Mouse (Mus musculus) intestine, embryonic 14.5 days (tissue): ENCODE data around the gene Ccdc88c. TPM values are rescaled to one million over a fixed set of nuclear protein-coding genes. Genes with fewer than 3 reads are reported as not detected.
A peak's percentile ranks its signal among the peaks of the same experiment; 100 is the strongest.
"Not testable (repeated sequence)": the region's sequence is repeated elsewhere in the genome, so short reads cannot be mapped to it uniquely, and the experiment has no call there.

ENCODE experiments used
- ATAC-seq: fragments of 200-750 bp; cut with Nextera tagmentation; replicated peaks from 2 replicates; pipeline ENCODE4 v1.8.0; 2017; ENCODE audit warnings: low read depth, moderate number of reproducible peaks, moderate TSS enrichment, moderate library complexity; ENCODE audit not compliant: low FRiP score, low TSS enrichment
- DNase-seq: peaks from one replicate; pipeline ENCODE4 v3.0.0-alpha.2; 2018; ENCODE audit warnings: low spot score
- H3K27ac ChIP-seq: fragments of 300-500 bp; sonication (generic); 2 replicates; pipeline ENCODE4 v1.5.1; 2014; ENCODE audit warnings: low read depth, mild to moderate bottlenecking, control low read depth
- H3K27me3 ChIP-seq: fragments of 300-500 bp; sonication (generic); replicated peaks from 2 replicates; pipeline ENCODE4 v1.6.1; 2014; ENCODE audit warnings: low read length, control low read depth; ENCODE audit not compliant: control insufficient read depth, insufficient read depth
- H3K36me3 ChIP-seq: fragments of 300-500 bp; sonication (generic); 2 replicates; pipeline ENCODE4 v1.6.1; 2014; ENCODE audit warnings: low read length, control low read depth; ENCODE audit not compliant: control insufficient read depth, insufficient read depth
- H3K4me1 ChIP-seq: fragments of 300-500 bp; sonication (generic); replicated peaks from 2 replicates; pipeline ENCODE4 v1.6.1; 2014; ENCODE audit warnings: low read length, control low read depth, mixed read lengths; ENCODE audit not compliant: control insufficient read depth, insufficient read depth
- H3K4me2 ChIP-seq: fragments of 300-500 bp; sonication (generic); 2 replicates; pipeline ENCODE4 v1.6.1; 2014; ENCODE audit warnings: low read length
- H3K4me3 ChIP-seq: fragments of 300-500 bp; sonication (generic); 2 replicates; pipeline ENCODE4 v1.5.1; 2014; ENCODE audit warnings: low read depth, low read length, control low read depth, mixed read lengths
- H3K9ac ChIP-seq: fragments of 300-500 bp; sonication (generic); 2 replicates; pipeline ENCODE4 v1.6.1; 2014; ENCODE audit warnings: mild to moderate bottlenecking, low read length
- H3K9me3 ChIP-seq: fragments of 300-500 bp; sonication (generic); 2 replicates; pipeline ENCODE4 v1.6.1; 2016; ENCODE audit warnings: low read length, control low read depth; ENCODE audit not compliant: control insufficient read depth
- WGBS: fragments of 180-500 bp; shearing (Covaris S2); extraction: QIAGEN DNeasy Blood & Tissue Kit; methylation state at CpG from one replicate; pipeline ENCODE4 v1.1.7; 2014; 5-methylcytosine and 5-hydroxymethylcytosine counted together
- polyA plus RNA-seq: library from polyadenylated mRNA; unstranded; fragments of >200 nt; fragmentation: Nextera tagmentation; extraction: Ambion mirVana; gene quantifications from 2 replicates; pipeline ENCODE4 v1.2.1, GENCODE M21; 2014

The Ccdc88c gene
- polyA plus RNA-seq, 1 experiment from 2014 or later = 15.2 TPM

- no peak overlapping the region for H3K9ac ChIP-seq
- no peaks in the 10 kb centered on the region for H3K36me3 ChIP-seq
- no peaks in the 10 kb centered on the region for H3K9me3 ChIP-seq
- H3K27me3 ChIP-seq = no peaks in the 10 kb centered on the region
- no peak for ATAC-seq
- H3K4me3 ChIP-seq = no peak overlapping the region
- DNase-seq = no peak
- no peak overlapping the region for H3K4me2 ChIP-seq
- H3K4me1 ChIP-seq = peaks cover 36% of the 10 kb centered on the region
- 67% methylated on average over 10 of the region's 10 CpGs for WGBS
- peak overlapping the region; percentile 27; the same call in 1 of the 2 replicates for H3K27ac ChIP-seq
Observed at GRCm38 (mm10) chr12:101014549-101015164, 14.2 kb downstream of the Ccdc88c start.

- H3K9me3 ChIP-seq, H3K27ac ChIP-seq, H3K4me2 ChIP-seq, DNase-seq, H3K27me3 ChIP-seq, H3K4me3 ChIP-seq, ATAC-seq, H3K9ac ChIP-seq, H3K36me3 ChIP-seq: not testable (repeated sequence)
- peaks cover 38% of the 10 kb centered on the region for H3K4me1 ChIP-seq
- 92% methylated on average over 9 of the region's 9 CpGs for WGBS
Observed at GRCm38 (mm10) chr12:101013668-101014067, 15.2 kb downstream of the Ccdc88c start.

GRCm38 (mm10) chr12:101013078-101013665, 15.7 kb downstream of the Ccdc88c start:
- Histone ChIP-seq H3K27me3 (no peaks in the 10 kb centered on the region), H3K4me1 (peaks cover 38% of the 10 kb centered on the region), H3K4me3 (no peak overlapping the region), H3K27ac (no peak overlapping the region), H3K9me3 (no peaks in the 10 kb centered on the region), H3K9ac (no peak overlapping the region), H3K36me3 (no peaks in the 10 kb centered on the region), H3K4me2 (no peak overlapping the region)
- 61% methylated on average over 8 of the region's 8 CpGs for WGBS
- no peak for DNase-seq
- ATAC-seq = no peak

GRCm38 (mm10) chr12:101012197-101013077, 16.4 kb downstream of the Ccdc88c start:
- H3K27ac ChIP-seq = 0 out of 2 replicates have a peak overlapping the region, but pooled peaks have one; percentile 0
- DNase-seq = no peak
- no peaks in the 10 kb centered on the region for H3K36me3 ChIP-seq
- peaks cover 39% of the 10 kb centered on the region for H3K4me1 ChIP-seq
- no peak overlapping the region for H3K4me2 ChIP-seq
- H3K9me3 ChIP-seq = no peaks in the 10 kb centered on the region
- ATAC-seq = no peak
- no peak overlapping the region for H3K4me3 ChIP-seq
- no peaks in the 10 kb centered on the region for H3K27me3 ChIP-seq
- no peak overlapping the region for H3K9ac ChIP-seq
- WGBS = 28% methylated on average over 17 of the region's 17 CpGs

GRCm38 (mm10) chr12:101011017-101011416, 17.8 kb downstream of the Ccdc88c start:
- Histone ChIP-seq H3K4me2 (no peak overlapping the region), H3K9me3 (no peaks in the 10 kb centered on the region), H3K4me3 (no peak overlapping the region), H3K27me3 (no peaks in the 10 kb centered on the region), H3K4me1 (peaks cover 34% of the 10 kb centered on the region), H3K36me3 (no peaks in the 10 kb centered on the region), H3K9ac (no peak overlapping the region), H3K27ac (peak overlapping the region; percentile 60)
- DNase-seq (no peak), ATAC-seq (no peak)
- WGBS = 80% methylated on average over 7 of the region's 7 CpGs

- WGBS = 51% methylated on average over 10 of the region's 10 CpGs
- no peaks in the 10 kb centered on the region for H3K36me3 ChIP-seq
- no peak overlapping the region for H3K9ac ChIP-seq
- no peak for DNase-seq
- H3K4me1 ChIP-seq = peaks cover 30% of the 10 kb centered on the region
- ATAC-seq = peak; percentile 66
- no peaks in the 10 kb centered on the region for H3K27me3 ChIP-seq
- H3K27ac ChIP-seq = peak overlapping the region; percentile 60
- H3K4me2 ChIP-seq = no peak overlapping the region
- no peaks in the 10 kb centered on the region for H3K9me3 ChIP-seq
- no peak overlapping the region for H3K4me3 ChIP-seq
Observed at GRCm38 (mm10) chr12:101010148-101010920, 18.5 kb downstream of the Ccdc88c start.

- no peak overlapping the region for H3K4me2 ChIP-seq
- H3K36me3 ChIP-seq = no peaks in the 10 kb centered on the region
- no peak overlapping the region for H3K9ac ChIP-seq
- peak overlapping the region; percentile 51; the same call in 1 of the 2 replicates for H3K27ac ChIP-seq
- H3K4me1 ChIP-seq = peaks cover 30% of the 10 kb centered on the region
- no peaks in the 10 kb centered on the region for H3K27me3 ChIP-seq
- WGBS = 91% methylated on average over 4 of the region's 4 CpGs
- DNase-seq (no peak), ATAC-seq (no peak)
- H3K4me3 ChIP-seq = no peak overlapping the region
- no peaks in the 10 kb centered on the region for H3K9me3 ChIP-seq
Observed at GRCm38 (mm10) chr12:101009225-101009624, 19.6 kb downstream of the Ccdc88c start.

- H3K27me3 ChIP-seq = no peaks in the 10 kb centered on the region
- no peaks in the 10 kb centered on the region for H3K36me3 ChIP-seq
- no peak overlapping the region for H3K4me2 ChIP-seq
- peaks cover 30% of the 10 kb centered on the region for H3K4me1 ChIP-seq
- peak overlapping the region; percentile 51 for H3K27ac ChIP-seq
- ATAC-seq (peak; percentile 17; the same call in 1 of the 2 replicates), DNase-seq (no peak)
- no peak overlapping the region for H3K9ac ChIP-seq
- no peaks in the 10 kb centered on the region for H3K9me3 ChIP-seq
- 35% methylated on average over 4 of the region's 4 CpGs for WGBS
- no peak overlapping the region for H3K4me3 ChIP-seq
Observed at GRCm38 (mm10) chr12:101008648-101009047, 20.2 kb downstream of the Ccdc88c start.
